Mouse (Mus musculus): ENCODE measurements around the gene Ankrd24.
A peak's percentile ranks its signal among the peaks of the same experiment; 100 is the strongest.

The Ankrd24 gene

DNA sequence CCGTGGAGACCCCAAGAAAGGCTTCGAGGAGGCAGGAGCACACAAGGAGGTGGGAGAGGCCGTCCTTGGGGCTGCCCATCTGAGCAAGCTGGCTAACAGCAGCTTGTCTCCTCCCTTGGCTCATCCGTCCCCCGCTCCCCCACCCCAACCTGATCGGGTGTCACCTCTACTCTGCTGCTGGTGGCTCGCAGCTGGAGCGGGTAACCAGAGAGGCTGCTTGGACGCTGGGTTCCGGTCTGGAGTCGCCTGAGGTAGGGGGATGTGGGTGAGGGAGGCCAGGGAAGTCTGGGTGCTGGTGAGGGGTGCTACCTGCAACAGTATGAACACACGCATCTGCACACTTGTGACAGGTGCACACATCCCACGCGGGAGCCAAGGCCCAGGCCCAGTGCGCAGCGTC is at the start of gene Ankrd24:
TSS of gene Ankrd24 (plus strand) at position 151 of the 400 bp plus-strand sequence.
- DNase-seq, result no peak

DNA sequence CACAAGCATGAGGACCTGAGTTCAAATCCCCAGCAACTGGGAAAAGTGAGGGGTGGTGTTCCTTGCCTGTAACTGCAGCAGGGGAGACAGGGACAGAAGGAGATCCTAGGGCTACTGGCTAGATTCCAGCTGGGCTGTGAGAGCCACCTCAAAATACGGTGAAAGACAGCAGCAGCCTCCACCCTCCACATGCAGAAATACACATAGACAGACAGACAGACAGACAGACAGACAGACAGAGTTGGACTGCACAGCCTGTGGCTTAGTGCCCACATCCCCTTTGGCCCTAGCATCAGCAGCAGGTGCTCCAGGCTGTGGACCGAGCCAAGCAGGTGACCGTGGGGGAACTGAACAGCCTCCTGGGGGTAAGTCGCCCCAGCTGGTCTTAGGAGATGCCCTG is 48.4 kb upstream of the Ankrd24 start:
- DNase-seq, result peak; percentile 80

GRCm38 (mm10) chr10:81580441-81581070 is 47.8 kb upstream of the Ankrd24 start:
- DNase-seq, result no peak

DNA sequence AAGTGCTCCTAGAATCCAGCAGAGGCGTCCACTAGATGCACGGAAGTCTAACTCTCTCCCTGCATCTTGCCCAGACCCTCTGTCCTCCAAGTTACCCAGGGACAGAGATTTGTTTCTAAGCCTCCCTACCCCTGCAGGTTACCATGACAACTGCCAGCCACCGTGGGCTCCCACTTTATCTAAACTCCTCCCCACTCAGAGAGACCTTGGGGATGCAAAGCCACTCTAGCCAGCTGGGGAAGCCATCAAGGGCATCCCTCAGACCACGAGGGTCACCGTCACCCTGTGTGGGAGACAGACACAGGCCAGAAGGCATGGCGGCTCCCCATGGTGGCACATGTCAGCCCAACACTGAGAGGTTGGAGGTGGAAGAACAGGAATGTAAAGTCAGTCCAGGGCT is 45.0 kb upstream of the Ankrd24 start:
- DNase-seq, result no peak

- DNase-seq, result no peak
Observed at GRCm38 (mm10) chr10:81588739-81589138, 39.6 kb upstream of the Ankrd24 start.

DNA sequence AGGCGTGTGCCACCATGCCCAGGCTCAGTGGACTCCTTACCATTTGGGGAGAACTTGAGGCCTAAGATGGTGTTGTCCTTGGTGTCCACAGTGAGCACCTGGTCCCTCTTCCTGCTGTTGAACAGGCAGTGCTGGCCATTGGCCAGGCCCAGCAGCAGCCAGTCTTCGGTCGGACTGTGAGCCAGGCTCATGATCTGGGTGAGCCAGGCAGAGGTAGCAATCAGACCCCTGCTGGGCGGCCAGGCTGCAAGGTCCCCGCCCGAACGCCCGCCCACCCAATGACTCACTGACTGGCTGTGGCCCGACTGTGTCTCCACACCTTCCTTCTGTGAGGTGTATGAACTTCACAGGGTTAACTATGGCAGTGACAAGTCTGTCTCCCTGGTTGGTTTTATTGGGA is 36.5 kb upstream of the Ankrd24 start:
- peak; percentile 50 for DNase-seq

DNA sequence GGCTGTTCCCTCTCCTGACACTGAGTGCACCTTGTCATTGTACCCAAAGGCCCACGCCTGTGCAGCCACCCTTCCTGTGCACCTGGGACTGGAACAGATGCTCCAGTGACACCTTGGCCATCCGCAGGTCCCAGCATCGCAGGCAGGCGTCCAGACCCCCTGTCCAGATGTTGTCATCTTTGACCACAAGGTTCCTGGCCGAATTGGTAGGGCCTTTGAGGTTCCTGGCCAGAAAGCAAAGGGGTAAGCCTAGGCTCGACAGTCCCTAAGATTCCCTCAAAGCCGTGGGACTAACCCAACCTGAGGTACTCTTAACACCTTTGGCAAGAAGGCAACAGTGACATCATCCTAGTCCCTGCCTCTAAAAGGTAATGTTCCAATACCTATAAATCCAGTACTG is 35.7 kb upstream of the Ankrd24 start:
- DNase-seq, result peak; percentile 55

- peak; percentile 47 for DNase-seq
Observed at GRCm38 (mm10) chr10:81593223-81593622, 35.1 kb upstream of the Ankrd24 start.

DNA sequence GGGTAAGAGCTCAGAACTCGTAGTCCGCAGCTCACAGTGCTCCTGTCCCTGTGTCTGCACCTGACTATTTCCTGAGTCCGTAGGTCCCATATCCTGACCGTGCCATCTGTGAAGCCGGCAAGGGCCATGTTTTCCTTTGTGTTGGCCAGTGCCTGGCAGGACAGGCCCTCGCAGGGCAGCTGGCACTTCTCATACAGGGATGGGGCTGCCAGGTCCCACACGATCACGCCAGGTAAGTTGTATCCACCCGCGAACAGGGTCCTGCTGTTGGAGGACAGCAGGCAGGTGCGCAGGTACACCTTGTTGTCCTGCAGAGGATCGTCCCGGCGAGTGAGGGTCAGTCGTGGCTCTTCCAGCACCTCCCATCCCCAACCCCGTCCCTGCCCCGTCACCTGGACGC is 34.4 kb upstream of the Ankrd24 start:
- peak; percentile 80 for DNase-seq

GRCm38 (mm10) chr10:81595599-81595998 is 32.7 kb upstream of the Ankrd24 start:
- DNase-seq, result peak; percentile 61

GRCm38 (mm10) chr10:81596611-81597010 is 31.7 kb upstream of the Ankrd24 start:
- no peak for DNase-seq

- no peak for DNase-seq
Observed at GRCm38 (mm10) chr10:81597137-81597950, 31.0 kb upstream of the Ankrd24 start.

GRCm38 (mm10) chr10:81598342-81598741 is 30.0 kb upstream of the Ankrd24 start:
- no peak for DNase-seq

- DNase-seq, result no peak
Observed at GRCm38 (mm10) chr10:81598871-81599270, 29.5 kb upstream of the Ankrd24 start.

GRCm38 (mm10) chr10:81599630-81600029 is 28.7 kb upstream of the Ankrd24 start:
- peak; percentile 56 for DNase-seq

DNA sequence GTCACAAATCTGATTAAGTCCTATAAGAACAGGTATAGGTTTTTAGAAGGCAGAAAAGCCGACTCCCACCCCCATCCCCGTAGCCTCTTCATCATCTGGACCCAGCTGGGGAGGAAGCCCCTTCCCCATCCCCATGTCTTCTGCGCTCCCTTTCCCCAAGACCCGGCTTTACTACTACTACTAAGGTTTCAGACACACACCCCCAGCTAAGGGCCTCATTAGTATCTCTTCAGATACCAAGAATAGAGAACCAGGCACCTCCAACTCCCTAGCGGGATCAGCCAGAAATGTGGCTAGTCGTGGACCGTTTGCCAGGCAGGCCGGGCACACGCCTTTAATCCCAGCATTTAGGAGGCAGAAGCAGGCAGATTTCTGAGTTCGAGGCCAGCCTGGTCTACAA is 28.2 kb upstream of the Ankrd24 start:
- no peak for DNase-seq

- peak; percentile 96 for DNase-seq
Observed at GRCm38 (mm10) chr10:81600738-81601203, 27.6 kb upstream of the Ankrd24 start, which contains the start of gene Tle6. Gene Tle6, minus strand, starts transcription at chr10:81601073.

- no peak for DNase-seq
Observed at GRCm38 (mm10) chr10:81601396-81601905, 26.9 kb upstream of the Ankrd24 start.

GRCm38 (mm10) chr10:81602741-81603151 is 25.6 kb upstream of the Ankrd24 start:
- DNase-seq, result peak; percentile 85

- DNase-seq, result peak; percentile 75
Observed at GRCm38 (mm10) chr10:81604019-81604967, 24.0 kb upstream of the Ankrd24 start.

GRCm38 (mm10) chr10:81604968-81605665 is 23.2 kb upstream of the Ankrd24 start:
- DNase-seq, result peak; percentile 90

GRCm38 (mm10) chr10:81605666-81605973 is 22.7 kb upstream of the Ankrd24 start:
- DNase-seq, result no peak

All from cerebellum, adult 9-10 months (tissue).